Mouse (Mus musculus): ENCODE data around the gene Atxn2. TPM values are rescaled to one million over a fixed set of nuclear protein-coding genes. Genes with fewer than 3 reads are reported as not detected.

The Atxn2 gene
- total RNA-seq, 4 experiments from 2014 or later, result 143 to 153 (median 147) TPM

DNA sequence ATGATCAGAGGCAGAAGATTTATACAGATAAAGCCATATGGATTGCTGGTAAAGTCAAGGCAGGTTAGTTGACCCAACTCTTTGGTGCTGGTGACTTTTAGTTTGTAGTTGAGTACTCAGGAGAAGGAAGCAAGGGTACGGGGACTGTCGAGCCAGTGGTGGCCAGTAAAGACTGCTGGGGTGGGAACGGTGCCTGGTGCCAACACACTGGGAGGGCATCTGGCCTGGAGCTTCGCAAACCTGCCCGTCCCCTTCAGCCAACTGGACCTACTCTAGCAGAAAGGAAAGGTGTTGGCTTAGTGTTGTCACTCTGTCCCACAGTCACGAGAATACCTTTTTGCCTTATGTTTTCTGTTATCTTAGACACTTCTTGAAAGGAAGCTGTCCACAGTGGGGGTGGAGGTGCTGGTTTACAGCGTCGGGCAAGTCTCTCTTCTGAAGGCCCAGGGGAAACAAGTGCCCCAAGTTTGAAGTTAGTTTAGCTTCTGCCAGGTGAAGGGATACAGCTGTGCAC is 104.8 kb downstream of the Atxn2 start:
- DNase-seq (ENCODE audit: low spot score), result no peak

- no peak for DNase-seq (ENCODE audit: low spot score)
Observed at GRCm38 (mm10) chr5:121816611-121817010, 105.5 kb downstream of the Atxn2 start.

DNA sequence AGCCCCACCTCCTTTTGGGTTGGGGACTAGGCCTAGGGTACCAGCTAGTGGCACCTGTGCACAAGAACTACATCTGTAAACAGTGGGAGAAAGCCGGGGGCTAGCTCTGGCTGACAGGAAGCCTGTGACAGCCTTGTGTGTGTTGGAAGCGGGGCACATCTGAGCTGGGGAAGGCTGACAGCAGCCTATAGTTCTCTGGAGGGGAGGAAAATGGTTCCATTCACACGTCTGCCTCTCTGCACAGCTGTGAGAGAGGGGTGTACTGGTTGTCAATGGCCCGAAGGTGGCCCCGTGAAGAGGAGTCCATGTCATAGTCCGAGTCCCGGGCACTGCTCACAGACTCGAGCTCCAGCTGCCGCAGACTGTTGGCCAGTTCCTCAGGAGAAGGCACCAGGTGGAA is 106.4 kb downstream of the Atxn2 start:
- no peak for DNase-seq (ENCODE audit: low spot score)

GRCm38 (mm10) chr5:121818401-121818800 is 107.3 kb downstream of the Atxn2 start:
- no peak for DNase-seq (ENCODE audit: low spot score)

GRCm38 (mm10) chr5:121818862-121819261 is 107.7 kb downstream of the Atxn2 start:
- DNase-seq (ENCODE audit: low spot score), result no peak

DNA sequence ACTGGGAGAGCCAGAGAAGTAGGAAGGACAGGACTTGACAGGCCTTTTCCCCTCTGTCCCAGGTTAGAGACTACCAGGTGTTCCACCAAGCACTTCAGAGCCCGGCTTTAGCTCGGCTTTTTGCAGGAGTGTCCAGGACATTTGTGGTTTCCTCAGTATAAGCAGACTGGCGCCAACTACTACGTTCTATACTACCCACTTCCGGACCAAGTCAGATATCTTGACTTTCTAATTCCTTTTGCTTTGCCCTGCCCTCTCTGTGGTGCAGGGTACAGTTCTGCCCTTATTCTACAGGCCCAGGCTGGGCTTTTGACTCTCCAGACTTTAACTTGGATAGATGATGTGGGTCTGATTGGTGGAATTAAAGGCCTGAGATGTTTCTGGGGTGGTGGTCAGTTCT is 108.4 kb downstream of the Atxn2 start:
- no peak for DNase-seq (ENCODE audit: low spot score)

DNA sequence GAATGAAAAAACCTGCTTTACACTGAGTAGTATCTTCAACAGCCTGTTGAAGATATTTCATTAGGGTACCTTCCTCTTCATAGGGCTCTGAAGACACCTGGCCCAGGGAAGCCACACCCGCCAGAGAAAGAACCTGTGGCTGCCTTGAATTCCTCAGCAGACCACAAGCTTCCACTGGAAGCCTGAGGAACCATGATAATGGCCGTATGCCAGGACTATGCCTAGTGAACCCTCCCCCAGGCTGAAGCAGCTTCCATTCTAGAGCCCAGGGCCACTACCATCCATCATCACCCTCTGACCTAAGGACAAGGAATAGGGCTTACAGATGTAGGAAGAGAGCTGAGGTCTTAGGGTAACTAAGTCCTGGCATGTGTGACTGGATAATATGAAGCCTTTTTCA is 109.0 kb downstream of the Atxn2 start:
- DNase-seq (ENCODE audit: low spot score), result no peak

- no peak for DNase-seq (ENCODE audit: low spot score)
Observed at GRCm38 (mm10) chr5:121820657-121821056, 109.5 kb downstream of the Atxn2 start.

GRCm38 (mm10) chr5:121821116-121821515 is 110.0 kb downstream of the Atxn2 start:
- DNase-seq (ENCODE audit: low spot score), result no peak

- no peak for DNase-seq (ENCODE audit: low spot score)
Observed at GRCm38 (mm10) chr5:121821552-121821951, 110.4 kb downstream of the Atxn2 start.

GRCm38 (mm10) chr5:121822786-121823505 is 111.8 kb downstream of the Atxn2 start:
- no peak for DNase-seq (ENCODE audit: low spot score)

DNA sequence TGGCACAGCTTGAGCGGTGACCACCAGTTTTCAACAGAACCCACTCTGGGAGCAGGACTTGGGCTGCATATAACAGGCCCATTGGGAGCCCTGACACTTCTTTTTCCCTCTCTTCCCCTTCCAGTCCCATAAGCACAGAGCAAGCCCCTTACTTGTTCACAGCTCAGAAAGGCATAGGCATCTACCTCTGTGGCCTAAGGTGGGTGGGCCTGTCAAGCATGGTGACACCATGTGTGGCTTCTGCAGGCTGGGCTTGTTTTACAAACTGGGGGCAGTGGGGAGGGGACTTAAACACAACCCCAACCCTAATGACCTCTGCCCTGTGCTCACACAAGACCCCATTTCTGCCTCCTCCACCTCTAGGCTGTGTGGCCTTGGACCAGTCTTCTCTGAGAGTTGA is 112.5 kb downstream of the Atxn2 start:
- no peak for DNase-seq (ENCODE audit: low spot score)

DNA sequence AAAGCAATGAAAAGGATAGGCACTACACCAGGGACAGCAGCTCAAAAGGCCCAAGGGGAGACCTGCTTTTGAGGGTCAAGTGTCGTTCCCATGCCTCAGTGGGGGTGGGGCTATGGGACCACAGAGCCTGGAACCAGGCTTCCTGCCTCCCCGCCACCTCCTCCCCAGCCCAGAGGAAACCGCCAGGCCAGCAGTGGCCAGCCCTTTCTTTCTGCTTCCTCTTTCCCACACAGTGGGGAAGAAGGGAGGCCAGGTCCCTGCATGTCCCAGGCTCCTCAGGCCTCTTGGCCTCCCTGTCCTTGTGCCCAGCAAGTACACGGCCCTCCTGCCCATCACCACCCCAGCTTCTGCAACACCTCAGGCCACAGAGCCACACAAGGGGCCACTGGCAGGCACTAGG is 113.0 kb downstream of the Atxn2 start:
- DNase-seq (ENCODE audit: low spot score), result peak; percentile 68

- no peak for DNase-seq (ENCODE audit: low spot score)
Observed at GRCm38 (mm10) chr5:121825606-121826005, 114.5 kb downstream of the Atxn2 start.

- DNase-seq (ENCODE audit: low spot score), result no peak
Observed at GRCm38 (mm10) chr5:121827876-121828275, 116.7 kb downstream of the Atxn2 start.

DNA sequence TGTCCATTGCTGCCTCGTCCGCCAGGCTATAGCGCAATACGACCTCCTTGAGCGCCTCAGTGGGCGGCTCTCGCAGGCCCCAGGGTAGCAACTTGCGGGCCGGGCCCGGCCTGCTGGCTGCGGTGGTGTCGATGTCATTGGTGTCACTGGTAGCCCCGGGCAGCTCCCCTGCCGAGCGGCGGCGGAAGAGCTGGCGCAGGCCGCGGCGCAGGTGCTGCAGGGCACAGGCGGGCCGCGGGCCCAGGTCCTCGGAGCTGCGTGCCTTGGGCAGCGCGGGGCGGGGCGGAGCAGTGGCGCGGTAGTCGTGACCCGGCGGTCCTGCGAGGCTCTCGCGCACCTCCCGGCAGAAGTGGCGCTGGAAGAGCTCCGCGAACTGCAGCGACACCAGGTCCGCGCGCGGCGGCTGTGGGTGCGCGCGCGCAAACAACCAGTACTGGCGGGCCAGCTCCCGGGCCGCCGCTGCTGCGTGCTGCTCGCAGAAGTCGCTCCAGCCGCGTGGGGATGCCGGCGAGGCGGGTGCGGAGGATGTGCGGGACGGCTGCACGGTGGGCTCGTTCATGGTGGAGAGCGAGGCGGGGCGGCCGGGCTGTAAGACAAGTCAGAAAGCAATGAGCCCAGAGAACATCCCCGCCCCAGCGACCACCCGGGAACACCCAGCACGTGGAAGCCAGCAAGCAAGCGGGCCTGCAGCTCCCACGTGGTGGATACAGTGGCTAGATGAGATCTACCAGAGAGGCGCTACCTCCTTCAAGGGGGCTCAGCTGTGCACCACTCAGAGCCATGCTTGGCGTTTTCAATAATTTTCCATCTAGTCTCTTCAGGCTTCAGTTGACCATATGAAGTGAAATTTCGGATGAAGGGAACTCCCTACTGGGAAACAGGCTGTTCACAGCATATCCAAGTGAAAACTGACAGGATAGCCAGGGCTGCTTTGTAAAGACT is 117.6 kb downstream of the Atxn2 start:
- no peak for DNase-seq (ENCODE audit: low spot score)

DNA sequence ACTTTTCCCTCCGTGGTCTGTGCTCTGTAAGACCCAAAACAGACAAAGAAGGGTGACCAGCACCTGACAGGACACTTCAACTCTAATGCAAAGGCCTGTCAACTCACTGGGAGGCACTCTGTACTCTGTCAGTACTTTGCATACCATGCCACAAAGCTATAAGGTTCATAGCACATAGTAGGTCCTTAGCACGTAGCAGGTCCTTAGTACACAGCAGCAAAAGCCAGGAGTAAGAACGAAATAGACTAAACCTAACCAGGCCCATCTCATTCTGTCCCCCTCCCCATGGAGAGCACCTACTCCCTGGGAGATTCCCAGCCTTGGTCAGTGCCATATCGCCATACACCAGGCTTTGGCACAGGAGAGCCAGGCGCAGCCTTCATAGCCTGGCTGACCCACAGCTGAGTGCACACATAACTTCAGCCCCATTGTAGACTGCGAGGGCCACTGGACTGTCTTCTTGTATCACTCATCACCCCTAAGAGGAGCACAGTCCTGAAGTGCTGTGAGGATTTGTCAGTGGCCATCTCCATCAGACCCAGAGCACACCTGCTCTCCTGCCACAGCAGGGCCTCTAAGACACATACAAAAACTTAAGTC is 120.0 kb downstream of the Atxn2 start:
- DNase-seq (ENCODE audit: low spot score), result no peak

DNA sequence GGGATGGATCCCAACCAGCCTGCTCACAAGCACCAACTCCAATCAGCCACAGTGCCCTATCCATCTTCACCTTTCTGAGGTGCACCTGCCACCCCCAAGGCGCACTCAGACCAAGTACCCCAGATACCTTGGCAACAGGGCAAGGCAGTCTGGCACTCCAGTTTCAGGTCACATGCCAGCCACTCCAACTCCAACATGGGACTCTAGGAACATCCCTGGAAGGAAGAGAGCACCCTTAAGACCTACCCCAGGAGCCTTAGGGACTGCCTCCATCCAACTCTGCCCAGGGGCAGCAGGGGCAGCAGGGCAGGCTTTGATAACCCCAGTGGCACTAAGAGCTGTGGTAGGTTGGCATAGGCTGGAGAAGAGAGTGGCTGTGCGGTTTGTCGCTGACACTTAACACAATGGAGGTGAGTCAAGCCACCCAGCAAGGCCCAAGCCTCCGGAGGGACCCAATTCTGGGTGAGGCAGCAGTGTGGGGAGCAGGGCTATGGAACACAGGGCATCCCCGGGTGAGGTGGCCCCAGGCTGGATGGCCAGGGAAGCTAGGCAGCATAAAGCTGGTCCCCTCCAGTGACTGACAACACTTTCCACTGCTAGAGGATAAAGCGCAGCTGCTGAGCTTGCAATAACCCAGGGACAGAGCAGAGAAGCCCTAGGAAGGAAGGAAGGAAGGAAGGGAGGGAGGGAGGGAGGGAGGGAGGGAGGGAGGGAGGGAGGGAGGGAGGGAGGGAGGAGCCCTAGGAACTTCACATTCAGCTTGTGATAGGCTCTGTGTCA is 121.4 kb downstream of the Atxn2 start:
- no peak for DNase-seq (ENCODE audit: low spot score)

GRCm38 (mm10) chr5:121833159-121833558 is 122.0 kb downstream of the Atxn2 start:
- no peak for DNase-seq (ENCODE audit: low spot score)

DNA sequence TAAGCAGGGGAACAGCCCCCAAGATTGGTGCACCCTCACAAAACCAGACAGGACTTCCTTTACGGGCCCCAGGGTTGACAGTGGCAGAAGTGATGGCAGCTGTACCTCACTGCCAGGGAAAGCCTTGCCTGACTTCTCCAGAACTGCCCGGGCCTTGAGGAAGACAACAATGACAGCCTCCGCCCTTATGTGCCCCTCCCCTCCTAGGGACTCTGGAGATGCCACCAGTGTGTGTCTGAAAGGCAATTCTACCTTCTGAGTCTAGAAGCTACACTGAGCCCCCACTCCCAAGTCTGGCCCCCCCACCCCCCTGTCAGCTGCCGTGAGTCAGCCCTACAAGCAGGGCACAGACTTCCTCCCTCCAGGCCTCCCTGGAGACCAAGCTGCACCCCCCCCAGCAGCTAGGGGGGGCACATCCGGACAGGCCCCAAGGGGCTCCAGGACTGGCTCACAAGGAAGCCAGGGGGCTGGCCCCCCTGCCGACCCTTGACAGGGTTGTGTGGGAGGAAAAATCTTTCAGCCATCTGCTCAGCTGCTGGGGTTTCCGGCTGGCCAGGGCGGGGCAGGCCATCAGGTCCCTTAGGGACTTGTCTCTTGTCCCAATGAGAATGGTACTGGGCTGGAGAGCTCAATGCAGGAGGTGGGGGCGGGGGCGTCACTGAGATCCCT is 122.6 kb downstream of the Atxn2 start:
- DNase-seq (ENCODE audit: low spot score), result peak; percentile 86

DNA sequence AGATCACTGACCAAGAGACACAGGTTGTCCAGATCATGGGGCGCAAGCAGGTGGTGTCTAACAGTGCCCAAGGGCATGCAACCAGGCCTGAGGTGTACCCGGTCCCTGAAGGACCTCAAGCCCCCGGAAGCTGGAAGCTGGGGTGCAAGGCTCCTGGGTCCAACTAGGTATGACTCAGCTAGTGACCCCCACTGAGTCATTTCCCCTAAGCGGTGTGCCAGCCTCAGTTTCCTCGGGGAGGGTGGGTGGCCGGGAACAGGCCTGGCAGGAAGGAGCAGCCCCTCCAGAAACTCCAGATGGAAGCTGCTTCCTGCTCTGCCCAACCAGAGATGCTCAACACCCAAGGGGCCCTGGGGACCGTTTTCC is 123.1 kb downstream of the Atxn2 start:
- DNase-seq (ENCODE audit: low spot score), result no peak

Data from heart, adult 8-10 months (tissue).